ENCODE assay signal across 9 mouse cellular contexts in genomic region chr7:105602860-105603623, GRCm38 (mm10). TPM values are rescaled to one million over a fixed set of nuclear protein-coding genes. Genes with fewer than 3 reads are reported as not detected.
DNase-seq lines count a peak whose midpoint lies in the region; ATAC-seq lines count a peak whose summit lies in the region.
"Had no signal": no experiment of that assay in that cellular context is flagged by ENCODE, and none has a peak within 500 bp of the region (broad histone marks: within the 10 kb centered on the region; RNA-seq: fewer than 3 reads in every experiment).

No protein-coding gene starts in this region.

- H3K4me2 ChIP-seq in limb, embryonic 13.5 days (replicated peaks), result no peak overlapping the region
- H3K4me2 ChIP-seq in midbrain, embryonic 16.5 days (ENCODE audit: low read length), result no peak overlapping the region
- H3K4me2 ChIP-seq: stomach, embryonic 15.5 days had no signal

- no peaks in the 10 kb centered on the region for H3K36me3 ChIP-seq in limb, embryonic 13.5 days
- H3K36me3 ChIP-seq in midbrain, embryonic 16.5 days (ENCODE audit: control insufficient read depth, insufficient read depth, low read length), result no peaks in the 10 kb centered on the region
- H3K36me3 ChIP-seq: stomach, embryonic 15.5 days had no signal

- peak; percentile 72 for DNase-seq in 3T3-L1 (ENCODE audit: low read depth, low spot score)
- peak; percentile 57 for DNase-seq in adrenal gland, adult 8-10 months
- DNase-seq in embryo, embryonic 9.5 days (ENCODE audit: extremely low spot score), result peak; percentile 58
- peak; percentile 66 for DNase-seq in heart, adult 8-10 months (ENCODE audit: low spot score)
- peak; percentile 92 to 93 for DNase-seq in kidney, adult 8-10 months
- DNase-seq in spleen, postnatal 4 days (ENCODE audit: low spot score in 2 of 2), result peak; percentile 44 to 71

- ATAC-seq in limb, embryonic 13.5 days (ENCODE audit: low FRiP score, low read depth), result 0 out of 2 replicates have a peak, but pooled peaks have one; percentile 40
- ATAC-seq in midbrain, embryonic 16.5 days, result peak; percentile 43

- peaks cover 8% of the 10 kb centered on the region for H3K9me3 ChIP-seq in limb, embryonic 13.5 days
- H3K9me3 ChIP-seq in midbrain, embryonic 16.5 days (replicated peaks; ENCODE audit: control insufficient read depth, low read length, poor library complexity, severe bottlenecking), result no peaks in the 10 kb centered on the region
- H3K9me3 ChIP-seq: stomach, embryonic 15.5 days had no signal

- H3K9ac ChIP-seq in limb, embryonic 13.5 days, result no peak overlapping the region
- no peak overlapping the region for H3K9ac ChIP-seq in midbrain, embryonic 16.5 days (ENCODE audit: low read depth, low read length)
- H3K9ac ChIP-seq: stomach, embryonic 15.5 days had no signal

- H3K27ac ChIP-seq in limb, embryonic 13.5 days, result no peak overlapping the region
- H3K27ac ChIP-seq in midbrain, embryonic 16.5 days (ENCODE audit: low read length), result no peak overlapping the region
- H3K27ac ChIP-seq: stomach, embryonic 15.5 days had no signal

- no peaks in the 10 kb centered on the region for H3K4me1 ChIP-seq in limb, embryonic 13.5 days
- no peaks in the 10 kb centered on the region for H3K4me1 ChIP-seq in midbrain, embryonic 16.5 days (ENCODE audit: control insufficient read depth, insufficient read depth, low read length)
- H3K4me1 ChIP-seq: stomach, embryonic 15.5 days had no signal

- 37% methylated on average over 9 of the region's 9 CpGs for WGBS in limb, embryonic 13.5 days
- WGBS in midbrain, embryonic 16.5 days, result 37% methylated on average over 9 of the region's 9 CpGs

- H3K4me3 ChIP-seq in limb, embryonic 13.5 days, result no peak overlapping the region
- no peak overlapping the region for H3K4me3 ChIP-seq in midbrain, embryonic 16.5 days (ENCODE audit: low read depth, low read length)
- H3K4me3 ChIP-seq: stomach, embryonic 15.5 days had no signal

- H3K27me3 ChIP-seq in limb, embryonic 13.5 days, result no peaks in the 10 kb centered on the region
- H3K27me3 ChIP-seq in midbrain, embryonic 16.5 days (ENCODE audit: control insufficient read depth, insufficient read depth, low read depth, low read length), result no peaks in the 10 kb centered on the region
- H3K27me3 ChIP-seq: stomach, embryonic 15.5 days had no signal

RNA-seq across cellular contexts. Expression of gene Hpx, which starts 3.1 kb away (rescaled TPM):
- total RNA-seq in adrenal gland, adult 8-10 months (2022), result 1 to 10 TPM in 1 of 4 experiments, under 1 TPM in 3; 0.52 to 1.3 (median 0.72) TPM
- total RNA-seq in heart, adult 8-10 months (2022), result under 1 TPM in 1 of 4 experiments, not detected in 3; 0.28 TPM
- polyA plus RNA-seq in limb, embryonic 13.5 days (2015; fragmentation: Nextera tagmentation; extraction: Ambion mirVana), result 0.37 and 1.00 TPM in 2 replicates
- polyA plus RNA-seq in midbrain, embryonic 16.5 days (2015; fragmentation: Nextera tagmentation; extraction: Ambion mirVana), result 0.16 and 0.32 TPM in 2 replicates

RNA-seq across cellular contexts. Expression of gene Apbb1, which starts 21.6 kb away (rescaled TPM):
- 10 to 100 TPM; 17.3 to 30.8 (median 24.3) TPM for total RNA-seq in adrenal gland, adult 8-10 months (2022)
- 100 to 1,000 TPM; 118 to 143 (median 136) TPM for total RNA-seq in heart, adult 8-10 months (2022)
- 51.1 and 58.3 TPM in 2 replicates for polyA plus RNA-seq in limb, embryonic 13.5 days (2015; fragmentation: Nextera tagmentation; extraction: Ambion mirVana)
- polyA plus RNA-seq in midbrain, embryonic 16.5 days (2015; fragmentation: Nextera tagmentation; extraction: Ambion mirVana), result 333 and 360 TPM in 2 replicates

RNA-seq across cellular contexts. Expression of gene Trim3, which starts 30.3 kb away (rescaled TPM):
- total RNA-seq in adrenal gland, adult 8-10 months (2022), result 10 to 100 TPM; 24.0 to 50.0 (median 38.6) TPM
- total RNA-seq in heart, adult 8-10 months (2022), result 10 to 100 TPM; 21.2 to 26.8 (median 23.5) TPM
- polyA plus RNA-seq in limb, embryonic 13.5 days (2015; fragmentation: Nextera tagmentation; extraction: Ambion mirVana), result 36.9 and 38.0 TPM in 2 replicates
- polyA plus RNA-seq in midbrain, embryonic 16.5 days (2015; fragmentation: Nextera tagmentation; extraction: Ambion mirVana), result 106 and 117 TPM in 2 replicates

RNA-seq across cellular contexts. Expression of gene Timm10b, which starts 36.8 kb away (rescaled TPM):
- 100 to 1,000 TPM in 3 of 4 experiments, 10 to 100 TPM in 1; 73.6 to 158 (median 103) TPM for total RNA-seq in adrenal gland, adult 8-10 months (2022)
- total RNA-seq in heart, adult 8-10 months (2022), result 10 to 100 TPM; 75.1 to 86.0 (median 79.7) TPM
- 182 and 195 TPM in 2 replicates for polyA plus RNA-seq in limb, embryonic 13.5 days (2015; fragmentation: Nextera tagmentation; extraction: Ambion mirVana)
- 127 and 131 TPM in 2 replicates for polyA plus RNA-seq in midbrain, embryonic 16.5 days (2015; fragmentation: Nextera tagmentation; extraction: Ambion mirVana)

RNA-seq across cellular contexts. Expression of gene Arfip2, which starts 37.2 kb away (rescaled TPM):
- total RNA-seq in adrenal gland, adult 8-10 months (2022), result 10 to 100 TPM; 50.6 to 93.3 (median 68.0) TPM
- 10 to 100 TPM; 11.5 to 14.1 (median 13.0) TPM for total RNA-seq in heart, adult 8-10 months (2022)
- 82.4 and 97.0 TPM in 2 replicates for polyA plus RNA-seq in limb, embryonic 13.5 days (2015; fragmentation: Nextera tagmentation; extraction: Ambion mirVana)
- 83.8 and 92.4 TPM in 2 replicates for polyA plus RNA-seq in midbrain, embryonic 16.5 days (2015; fragmentation: Nextera tagmentation; extraction: Ambion mirVana)
